Mouse (Mus musculus) liver, adult (tissue): ENCODE results near the gene A4gnt.

ENCODE experiments used
- GATA4 ChIP-seq: IDR thresholded peaks from 2 replicates; pipeline ENCODE4 v1.6.1; 2014; ENCODE audit warnings: mild to moderate bottlenecking, low read length; ENCODE audit not compliant: insufficient replicate concordance

Gene A4gnt

GRCm38 (mm10) chr9:99612202-99612601, at the start of gene A4gnt:
TSS of gene A4gnt (plus strand) at chr9:99612502.
- TF ChIP-seq GATA4 = no peak

- TF ChIP-seq GATA4 = no peak
These were observed 48.6 kb upstream of the A4gnt start for GRCm38 (mm10) chr9:99563714-99564113.

GRCm38 (mm10) chr9:99568023-99568346, 44.3 kb upstream of the A4gnt start:
- no peak for TF ChIP-seq GATA4

GRCm38 (mm10) chr9:99568347-99569070, 43.8 kb upstream of the A4gnt start, which contains the start of gene Armc8:
TSS of gene Armc8 (minus strand) at chr9:99568899.
- TF ChIP-seq GATA4 = peak; percentile 16; the same call in 1 of the 2 replicates

- no peak for TF ChIP-seq GATA4
These were observed 43.3 kb upstream of the A4gnt start for GRCm38 (mm10) chr9:99569071-99569397.

GRCm38 (mm10) chr9:99575677-99576480, 36.4 kb upstream of the A4gnt start, which contains the start of gene Dbr1:
TSS of gene Dbr1 (plus strand) at chr9:99575799.
- no peak for TF ChIP-seq GATA4

GRCm38 (mm10) chr9:99580655-99581054, 31.6 kb upstream of the A4gnt start:
- TF ChIP-seq GATA4 = no peak

- no peak for TF ChIP-seq GATA4
These were observed 24.6 kb upstream of the A4gnt start for GRCm38 (mm10) chr9:99587505-99588202.

GRCm38 (mm10) chr9:99591144-99591543, 21.2 kb upstream of the A4gnt start:
- TF ChIP-seq GATA4 = no peak

- TF ChIP-seq GATA4 = no peak
These were observed 8.7 kb upstream of the A4gnt start for GRCm38 (mm10) chr9:99603566-99603965.

GRCm38 (mm10) chr9:99619688-99620087, 7.4 kb downstream of the A4gnt start:
- no peak for TF ChIP-seq GATA4

GRCm38 (mm10) chr9:99620196-99620595, 7.9 kb downstream of the A4gnt start:
- no peak for TF ChIP-seq GATA4

GRCm38 (mm10) chr9:99622034-99622433, 9.7 kb downstream of the A4gnt start:
- no peak for TF ChIP-seq GATA4

- TF ChIP-seq GATA4 = no peak
These were observed 10.7 kb downstream of the A4gnt start for GRCm38 (mm10) chr9:99622966-99623365.

- TF ChIP-seq GATA4 = no peak
These were observed 11.8 kb downstream of the A4gnt start for GRCm38 (mm10) chr9:99624117-99624516.

GRCm38 (mm10) chr9:99628581-99628980, 16.3 kb downstream of the A4gnt start:
- TF ChIP-seq GATA4 = no peak
